Mouse (Mus musculus) lung, postnatal 0 days (tissue): ENCODE measurements around the gene Zbp1. TPM values are rescaled to one million over a fixed set of nuclear protein-coding genes. Genes with fewer than 3 reads are reported as not detected.

Source experiments
- ATAC-seq: fragments of 200-750 bp; cut with Nextera tagmentation; 2 replicates; pipeline ENCODE4 v1.8.0; 2017; ENCODE audit warnings: moderate library complexity
- DNase-seq: peaks from one replicate; pipeline ENCODE4 v3.0.0-alpha.2; 2016; ENCODE audit warnings: low spot score
- H3K27ac ChIP-seq: fragments of 300-500 bp; sonication (generic); 2 replicates; pipeline ENCODE4 v1.5.1; 2014; ENCODE audit warnings: antibody characterized with exemption, mild to moderate bottlenecking, low read length, mixed read lengths
- H3K27me3 ChIP-seq: fragments of 300-500 bp; sonication (generic); replicated peaks from 2 replicates; pipeline ENCODE4 v1.6.1; 2014; ENCODE audit warnings: low read length, mixed read lengths; ENCODE audit not compliant: insufficient read depth
- H3K36me3 ChIP-seq: fragments of 300-500 bp; sonication (generic); 2 replicates; pipeline ENCODE4 v1.6.1; 2014; ENCODE audit warnings: low read length, mixed read lengths; ENCODE audit not compliant: insufficient read depth
- H3K4me1 ChIP-seq: fragments of 300-500 bp; sonication (generic); 2 replicates; pipeline ENCODE4 v1.6.1; 2014; ENCODE audit warnings: antibody characterized with exemption, low read depth, low read length, mixed read lengths; ENCODE audit not compliant: insufficient read depth
- H3K4me2 ChIP-seq: fragments of 300-500 bp; sonication (generic); replicated peaks from 2 replicates; pipeline ENCODE4 v1.6.1; 2014; ENCODE audit warnings: low read depth, mild to moderate bottlenecking, low read length, moderate library complexity, mixed read lengths
- H3K4me3 ChIP-seq: fragments of 300-500 bp; sonication (generic); 2 replicates; pipeline ENCODE4 v1.5.1; 2014; ENCODE audit warnings: low read depth, low read length
- H3K9ac ChIP-seq: fragments of 300-500 bp; sonication (generic); replicated peaks from 2 replicates; pipeline ENCODE4 v1.6.1; 2014; ENCODE audit warnings: low read depth, mild to moderate bottlenecking
- H3K9me3 ChIP-seq: fragments of 300-500 bp; sonication (generic); 2 replicates; pipeline ENCODE4 v1.6.1; 2016; ENCODE audit warnings: low read length, mixed read lengths
- CTCF ChIP-seq: IDR thresholded peaks from 2 replicates; pipeline ENCODE4 v1.5.1; 2016; ENCODE audit warnings: antibody characterized with exemption, mild to moderate bottlenecking
- EP300 ChIP-seq: IDR thresholded peaks from 2 replicates; pipeline ENCODE4 v1.6.1; 2016; ENCODE audit warnings: antibody characterized with exemption, mild to moderate bottlenecking, control low read depth
- WGBS: fragments of 180-500 bp; shearing (Covaris S2); extraction: QIAGEN DNeasy Blood & Tissue Kit; methylation state at CpG from one replicate; pipeline ENCODE4 v1.1.7; 2014; 5-methylcytosine and 5-hydroxymethylcytosine counted together
- polyA plus RNA-seq: library from polyadenylated mRNA; unstranded; fragments of >200 nt; fragmentation: Nextera tagmentation; extraction: Ambion mirVana; gene quantifications from 2 replicates; pipeline ENCODE4 v1.2.1, GENCODE M21; 2015

Zbp1 gene
- polyA plus RNA-seq, 1 experiment from 2014 or later = 2.5 TPM

DNA sequence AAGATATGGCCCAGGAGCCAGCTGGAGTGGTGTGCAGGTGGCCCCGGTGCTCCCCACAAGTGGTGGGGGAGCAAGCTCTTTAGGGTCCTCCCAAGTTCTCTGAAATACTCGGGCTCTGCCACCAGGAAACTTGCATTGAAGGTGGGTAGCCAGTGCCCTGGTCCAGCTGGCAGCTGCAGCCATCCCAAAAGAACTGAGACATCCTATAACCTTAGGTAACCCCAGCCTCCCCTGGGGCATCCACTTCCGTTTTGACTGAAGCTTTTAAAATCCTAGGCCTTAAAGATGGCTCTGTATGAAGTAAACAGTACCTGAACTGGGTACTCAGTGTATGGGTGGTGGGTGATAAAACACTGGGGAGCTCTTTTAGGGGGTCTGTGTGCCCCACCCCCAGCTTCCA, 4.8 kb upstream of the Zbp1 start:
- 69% methylated on average over 3 of the region's 3 CpGs for WGBS
- Histone ChIP-seq H3K9ac (no peak overlapping the region), H3K27me3 (no peaks in the 10 kb centered on the region), H3K4me3 (no peak overlapping the region), H3K4me2 (no peak overlapping the region), H3K4me1 (no peaks in the 10 kb centered on the region; the same call in 1 of the 2 replicates), H3K27ac (no peak overlapping the region), H3K9me3 (no peaks in the 10 kb centered on the region), H3K36me3 (no peaks in the 10 kb centered on the region; the same call in 1 of the 2 replicates)
- ATAC-seq (no peak), DNase-seq (no peak)
- TF ChIP-seq EP300 = no peak
- no peak for TF ChIP-seq CTCF

DNA sequence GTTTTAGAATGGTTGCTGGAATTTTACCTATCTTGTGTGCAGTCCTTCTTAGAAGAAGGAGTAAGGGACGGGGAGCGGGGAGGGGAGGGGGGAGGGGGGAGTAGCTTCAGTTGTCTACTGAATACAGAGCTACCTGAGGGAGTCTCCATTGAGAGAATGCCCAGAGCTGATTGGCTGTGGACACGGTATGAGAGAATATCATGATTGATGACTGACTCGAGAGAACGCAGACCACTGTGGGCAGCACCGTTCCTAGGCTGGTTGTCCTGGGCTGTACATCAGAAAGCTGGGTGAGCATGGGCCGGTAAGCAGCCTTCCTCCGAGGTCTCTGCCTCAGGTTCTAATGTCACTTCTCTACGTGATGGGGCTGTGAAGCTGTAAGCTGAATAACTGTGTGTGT, 2.0 kb upstream of the Zbp1 start:
- Histone ChIP-seq H3K9me3 (no peaks in the 10 kb centered on the region), H3K27ac (no peak overlapping the region), H3K4me2 (no peak overlapping the region), H3K4me3 (no peak overlapping the region), H3K36me3 (no peaks in the 10 kb centered on the region), H3K9ac (no peak overlapping the region), H3K27me3 (no peaks in the 10 kb centered on the region), H3K4me1 (no peaks in the 10 kb centered on the region; the same call in 1 of the 2 replicates)
- DNase-seq (no peak), ATAC-seq (no peak)
- TF ChIP-seq CTCF = no peak
- TF ChIP-seq EP300 = no peak
- 88% methylated on average over 9 of the region's 9 CpGs for WGBS

GRCm38 (mm10) chr2:173219256-173219954, 682 bp upstream of the Zbp1 start:
- no peak overlapping the region for H3K27ac ChIP-seq

DNA sequence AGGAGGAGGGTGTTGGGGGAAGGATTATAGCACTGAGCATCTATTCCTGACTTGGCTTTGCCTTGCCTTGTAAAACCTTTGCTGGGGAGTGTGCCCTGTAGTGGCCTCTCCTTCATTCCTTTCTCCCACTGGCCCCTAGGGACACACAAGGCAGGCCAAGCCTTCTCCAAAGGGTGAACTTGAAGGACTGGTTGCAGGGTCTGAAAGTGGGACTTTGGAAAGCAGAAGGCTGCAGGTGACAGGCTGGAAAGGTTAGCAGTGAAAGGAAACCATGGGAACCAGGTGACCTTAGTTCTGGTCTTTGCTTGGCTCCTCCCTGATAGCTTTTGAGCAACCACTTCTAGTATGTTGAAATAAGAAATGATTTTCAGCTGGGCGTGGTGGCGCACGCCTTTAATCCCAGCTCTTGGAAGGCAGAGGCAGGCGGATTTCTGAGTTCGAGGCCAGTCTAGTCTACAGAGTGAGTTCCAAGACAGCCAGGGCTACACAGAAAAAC, 912 bp downstream of the Zbp1 start:
- 83% methylated on average over 5 of the region's 5 CpGs for WGBS
- Histone ChIP-seq H3K4me1 (no peaks in the 10 kb centered on the region; the same call in 1 of the 2 replicates), H3K4me3 (no peak overlapping the region), H3K9me3 (no peaks in the 10 kb centered on the region), H3K9ac (no peak overlapping the region), H3K27me3 (no peaks in the 10 kb centered on the region), H3K27ac (no peak overlapping the region), H3K4me2 (no peak overlapping the region), H3K36me3 (no peaks in the 10 kb centered on the region)
- peak; percentile 27; the same call in 1 of the 2 replicates for ATAC-seq
- TF ChIP-seq CTCF (no peak), EP300 (no peak)
- DNase-seq = peak; percentile 43

More at GRCm38 (mm10) chr2:173219256-173219954, 682 bp upstream of the Zbp1 start:
- no peak overlapping the region for H3K9ac ChIP-seq
- 37% methylated on average over 10 of the region's 10 CpGs for WGBS
- TF ChIP-seq EP300 (no peak), CTCF (peak; percentile 86)
- peak; percentile 41; the same call in 1 of the 2 replicates for ATAC-seq
- H3K36me3 ChIP-seq = no peaks in the 10 kb centered on the region
- no peaks in the 10 kb centered on the region; the same call in 1 of the 2 replicates for H3K4me1 ChIP-seq
- no peaks in the 10 kb centered on the region for H3K9me3 ChIP-seq
- peak; percentile 44 for DNase-seq
- H3K4me2 ChIP-seq = no peak overlapping the region
- H3K4me3 ChIP-seq = no peak overlapping the region
- no peaks in the 10 kb centered on the region for H3K27me3 ChIP-seq

DNA sequence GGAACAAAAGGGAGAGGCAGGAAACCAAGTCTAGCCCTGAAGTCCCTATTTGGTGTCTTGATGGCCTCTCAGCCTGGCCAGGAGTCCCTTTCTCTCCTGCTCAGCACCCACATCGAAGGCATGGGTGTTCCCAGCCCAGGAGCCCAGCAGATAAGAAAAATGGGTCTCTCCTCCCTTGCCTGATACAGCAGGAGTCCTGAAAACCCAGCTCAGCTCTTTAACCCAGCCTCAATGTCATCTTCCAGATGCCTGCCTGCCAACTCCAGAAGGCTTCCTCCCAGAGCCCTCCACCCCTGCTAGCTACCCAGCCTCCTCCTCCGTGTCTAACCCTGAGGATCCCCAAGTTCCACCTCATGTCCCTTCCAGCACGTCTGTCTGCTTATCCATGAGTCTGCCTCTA, 1.5 kb downstream of the Zbp1 start:
- 78% methylated on average over 3 of the region's 3 CpGs for WGBS
- DNase-seq = no peak
- Histone ChIP-seq H3K9ac (no peak overlapping the region), H3K4me3 (no peak overlapping the region), H3K4me1 (no peaks in the 10 kb centered on the region; the same call in 1 of the 2 replicates), H3K9me3 (no peaks in the 10 kb centered on the region), H3K27me3 (no peaks in the 10 kb centered on the region), H3K27ac (no peak overlapping the region), H3K4me2 (no peak overlapping the region), H3K36me3 (no peaks in the 10 kb centered on the region)
- ATAC-seq = no peak
- TF ChIP-seq CTCF = no peak
- TF ChIP-seq EP300 = no peak

DNA sequence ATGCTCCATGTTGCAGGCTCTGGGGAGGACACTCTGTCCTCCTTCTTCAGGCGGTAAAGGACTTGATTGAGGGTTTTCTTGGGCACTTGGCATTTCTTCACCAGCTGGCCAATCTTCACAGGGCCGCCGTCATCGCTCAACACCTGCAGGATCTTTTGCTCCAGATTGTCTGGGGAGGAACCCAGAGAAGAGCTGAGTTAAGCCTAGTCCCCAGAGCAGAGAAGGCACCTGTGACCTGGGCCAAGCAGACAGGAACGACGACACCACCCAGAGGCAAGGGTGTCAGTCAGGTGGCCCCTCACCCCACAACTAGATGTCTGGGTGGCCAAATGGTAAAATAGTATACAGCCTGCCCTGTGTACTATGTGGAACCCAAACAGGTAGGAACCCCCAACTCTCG, 1.9 kb downstream of the Zbp1 start:
- no peaks in the 10 kb centered on the region for H3K36me3 ChIP-seq
- TF ChIP-seq CTCF (no peak), EP300 (no peak)
- no peak overlapping the region for H3K27ac ChIP-seq
- WGBS = 79% methylated on average over 7 of the region's 7 CpGs
- ATAC-seq = no peak
- no peaks in the 10 kb centered on the region for H3K9me3 ChIP-seq
- no peak overlapping the region for H3K9ac ChIP-seq
- no peaks in the 10 kb centered on the region for H3K27me3 ChIP-seq
- no peaks in the 10 kb centered on the region; the same call in 1 of the 2 replicates for H3K4me1 ChIP-seq
- no peak for DNase-seq
- no peak overlapping the region for H3K4me2 ChIP-seq
- H3K4me3 ChIP-seq = no peak overlapping the region
